Mouse (Mus musculus) heart, postnatal 0 days (tissue): ENCODE measurements around the gene Igfbp3.

Experiments used
- CTCF ChIP-seq: IDR thresholded peaks from 2 replicates; pipeline ENCODE4 v1.5.1; 2016; ENCODE audit warnings: antibody characterized with exemption, control low read depth, low read depth
- EP300 ChIP-seq: IDR thresholded peaks from 2 replicates; pipeline ENCODE4 v1.6.1; 2016; ENCODE audit warnings: antibody characterized with exemption, low read depth

DNA sequence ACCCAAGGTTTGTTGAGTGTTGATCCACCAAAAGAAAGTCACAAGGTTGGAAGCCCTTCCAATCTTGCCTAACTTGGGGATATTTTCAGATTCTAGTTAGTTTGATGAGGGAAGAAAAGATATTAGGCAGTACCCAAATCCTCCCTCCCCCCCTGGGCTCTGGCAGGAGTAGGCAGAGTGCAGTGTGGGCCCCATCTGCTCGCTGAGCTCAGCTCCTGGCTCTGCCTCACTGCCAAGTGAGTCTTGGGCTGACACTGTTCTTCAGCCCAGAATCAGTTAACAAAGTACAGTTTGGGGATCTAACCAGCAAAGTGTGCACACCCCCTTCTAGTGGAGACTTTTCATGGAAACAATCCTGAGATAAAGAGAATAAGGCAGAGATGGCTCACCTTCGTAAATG is 12.5 kb upstream of the Igfbp3 start:
- no peak for TF ChIP-seq CTCF
- TF ChIP-seq EP300, result no peak
